Mouse (Mus musculus) erythroblast, embryonic 14.5 days (primary cell): ENCODE results near the gene Aarsd1.

Experiments used
- GATA1 ChIP-seq: IDR thresholded peaks from 2 replicates; pipeline ENCODE4 v1.6.1; 2012; ENCODE audit warnings: low read length, inconsistent platforms, mixed read lengths
- TAL1 ChIP-seq: IDR thresholded peaks from 3 replicates; pipeline ENCODE4 v1.6.1; 2012; ENCODE audit warnings: low read length, inconsistent platforms, mixed read lengths

GRCm38 (mm10) chr11:101357505-101358182 lies 59.8 kb downstream of the Aarsd1 start:
- TF ChIP-seq TAL1 (no peak), GATA1 (no peak)
